Mouse (Mus musculus) cerebellum, postnatal 25 days (tissue): ENCODE measurements around the gene Kcnn1.

ENCODE experiments used
- DNase-seq, 2 experiments: peaks; one replicate each; pipeline ENCODE4 v3.0.0; 2021; ENCODE audit warnings: mixed read lengths in 2 of 2

The Kcnn1 gene

GRCm38 (mm10) chr8:70866001-70866520, 3.0 kb upstream of the Kcnn1 start:
- no peak for DNase-seq

DNA sequence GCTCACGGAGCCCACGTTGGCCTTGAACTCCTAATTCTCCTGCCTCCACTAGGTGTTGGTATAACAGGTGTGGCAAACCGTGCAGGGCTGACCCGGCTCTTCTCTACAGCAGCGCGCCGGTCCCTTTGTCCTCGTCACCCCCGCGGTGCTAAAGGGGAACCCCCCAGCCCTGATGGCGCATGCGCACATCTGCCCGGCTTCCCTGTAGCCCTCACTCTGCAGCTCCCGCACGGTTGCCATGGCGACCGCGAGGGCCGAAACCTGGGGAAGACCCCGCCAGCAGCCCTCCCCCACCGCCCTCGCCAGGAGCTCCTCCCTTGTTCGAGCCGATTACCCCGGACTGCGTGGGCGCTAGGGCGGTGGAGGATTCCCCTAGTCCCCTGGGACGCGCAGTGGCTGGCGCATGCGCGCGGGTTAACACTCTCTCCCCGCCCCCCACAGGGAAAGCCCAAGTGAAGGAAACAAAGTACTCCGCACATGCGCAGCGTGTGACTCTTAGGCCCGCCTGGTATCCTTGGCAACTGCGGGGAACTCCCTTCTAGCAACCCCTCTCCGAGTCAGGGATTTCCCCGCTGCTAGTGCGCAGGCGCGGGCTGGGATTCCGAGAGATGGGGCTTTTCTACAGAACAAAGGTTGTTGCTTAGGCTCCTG, 2.4 kb upstream of the Kcnn1 start:
- DNase-seq, result peak; percentile 99

- DNase-seq, result peak; percentile 59 to 63
Measured at GRCm38 (mm10) chr8:70864712-70865221, 1.7 kb upstream of the Kcnn1 start.

DNA sequence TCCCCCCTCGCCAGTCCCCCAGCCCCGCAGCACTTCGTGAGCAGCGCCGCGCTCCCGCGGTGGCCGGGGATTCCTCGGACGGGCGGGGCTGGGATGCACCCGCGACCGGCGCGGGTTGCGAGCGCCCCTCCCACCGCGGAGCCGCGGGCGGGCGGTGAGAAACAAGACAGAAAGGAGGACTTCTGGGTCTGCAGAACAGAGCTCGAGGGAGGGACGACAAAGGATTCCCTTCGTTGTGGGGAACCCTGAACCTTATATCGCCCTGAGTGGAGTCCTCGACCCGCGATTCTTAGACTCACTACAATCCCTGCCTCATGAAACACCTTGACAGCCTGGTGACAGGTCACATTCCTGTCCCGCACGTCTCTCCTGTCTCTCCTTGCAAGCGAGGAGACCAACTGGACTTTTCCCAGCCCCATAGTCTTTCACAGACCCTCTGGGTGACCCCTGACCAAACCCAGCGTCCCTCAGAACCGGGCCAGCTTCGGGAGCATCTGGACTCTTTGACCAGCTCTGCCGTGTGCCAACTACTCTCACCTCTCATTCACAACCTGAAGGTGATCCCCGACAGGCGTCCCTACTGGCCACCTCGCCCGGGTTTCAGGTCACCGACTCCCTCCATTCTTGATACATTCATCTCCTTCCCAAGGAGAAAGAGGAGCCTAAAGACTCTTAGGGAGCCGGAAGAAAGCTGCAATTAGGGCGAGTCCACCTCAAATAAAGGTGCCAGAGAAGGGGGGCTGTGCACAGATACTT, 1.1 kb upstream of the Kcnn1 start:
- DNase-seq, result peak; percentile 48 to 63

GRCm38 (mm10) chr8:70857516-70857915, 5.5 kb downstream of the Kcnn1 start:
- DNase-seq, result no peak

DNA sequence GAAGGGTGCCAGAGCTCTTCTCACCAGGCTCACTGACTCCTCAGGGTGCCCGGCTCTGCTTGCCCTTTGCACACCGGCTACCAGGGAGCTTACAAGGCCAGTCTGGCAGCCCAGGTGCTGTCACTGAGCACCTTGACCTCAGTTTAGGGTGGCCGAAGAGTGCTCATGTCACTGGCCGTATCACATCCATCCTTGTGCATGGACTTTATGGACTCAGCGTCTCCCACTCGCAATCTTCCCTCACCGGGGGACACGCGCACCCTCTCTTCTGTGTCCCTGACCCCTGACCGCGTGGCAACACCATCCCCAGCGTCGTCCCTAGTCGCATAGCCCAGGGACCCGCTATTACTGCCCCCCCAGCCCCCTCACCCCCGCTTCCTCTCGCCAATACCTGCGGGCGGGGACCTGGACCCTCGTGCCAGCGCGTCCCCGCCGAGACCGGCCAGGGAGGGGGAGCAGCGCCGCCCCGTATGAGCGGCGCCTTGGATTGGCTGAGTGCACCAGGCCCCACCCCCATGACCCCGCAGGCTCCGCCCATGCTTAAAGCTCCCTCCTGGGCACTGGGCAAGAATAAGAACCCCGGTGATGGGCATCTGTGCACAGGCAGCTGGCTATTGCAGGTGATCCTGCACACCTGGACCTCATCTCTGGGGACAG, 6.4 kb downstream of the Kcnn1 start:
- DNase-seq, result peak; percentile 86 to 91

- no peak for DNase-seq
Measured at GRCm38 (mm10) chr8:70856028-70856427, 7.0 kb downstream of the Kcnn1 start.

- DNase-seq, result no peak
Measured at GRCm38 (mm10) chr8:70853863-70854262, 9.2 kb downstream of the Kcnn1 start.

GRCm38 (mm10) chr8:70852595-70853231, 10.3 kb downstream of the Kcnn1 start:
- DNase-seq, result no peak

DNA sequence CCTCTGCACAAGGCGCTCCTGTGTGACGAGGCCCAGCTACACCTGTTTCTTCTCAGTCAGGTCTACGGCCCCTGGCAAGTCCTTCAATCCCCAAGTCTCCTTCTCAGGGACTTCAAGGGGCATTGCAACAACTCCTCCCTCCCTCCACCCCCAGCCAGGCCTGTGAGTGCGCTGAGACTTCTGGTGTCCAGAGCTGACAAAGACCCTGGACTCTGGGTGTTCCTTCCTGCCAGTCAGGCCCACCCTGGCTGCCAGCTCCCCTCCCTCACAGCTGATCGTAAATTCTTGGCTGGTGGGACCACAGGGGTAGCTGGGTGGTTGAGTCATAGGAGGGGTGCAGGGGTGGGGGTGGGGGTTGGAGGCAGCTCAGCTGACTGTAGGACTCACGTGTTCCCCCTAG, 11.2 kb downstream of the Kcnn1 start:
- DNase-seq, result no peak

- no peak for DNase-seq
Measured at GRCm38 (mm10) chr8:70850947-70851346, 12.1 kb downstream of the Kcnn1 start.

- DNase-seq, result no peak
Measured at GRCm38 (mm10) chr8:70850132-70850845, 12.8 kb downstream of the Kcnn1 start.

DNA sequence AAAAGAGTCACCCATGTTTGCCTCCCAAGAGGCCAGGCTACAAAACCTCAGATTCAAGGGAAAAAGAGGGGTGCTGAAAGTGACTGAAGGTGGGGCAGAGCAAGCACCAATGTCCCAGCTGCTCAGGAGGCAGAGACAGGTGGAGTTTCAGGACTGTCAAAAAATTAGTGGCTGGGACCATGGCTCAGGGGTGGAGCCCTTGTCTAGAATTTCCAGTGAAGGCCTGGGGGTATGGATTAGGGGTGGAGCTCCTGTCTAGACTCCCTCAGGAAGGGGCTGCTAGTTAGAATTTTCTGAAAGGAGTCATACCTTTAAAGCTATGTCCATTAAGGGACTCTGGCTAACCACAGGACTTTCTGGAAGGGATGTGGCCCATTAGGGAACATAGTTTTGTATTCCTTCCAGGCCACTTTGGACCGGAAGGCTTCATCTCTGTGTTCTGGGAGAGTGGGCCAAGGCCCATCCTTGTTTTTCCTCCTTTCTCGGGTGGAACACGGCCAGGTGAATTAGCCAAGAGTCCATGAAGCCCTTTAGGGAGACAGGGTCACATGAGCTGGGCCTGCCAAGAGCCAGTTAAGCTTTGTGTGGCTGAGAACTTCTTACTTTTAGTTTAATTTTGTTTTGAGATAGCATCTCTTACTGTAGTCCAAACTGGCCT, 13.6 kb downstream of the Kcnn1 start:
- DNase-seq, result no peak

- no peak for DNase-seq
Measured at GRCm38 (mm10) chr8:70846371-70847154, 16.5 kb downstream of the Kcnn1 start.

GRCm38 (mm10) chr8:70845108-70845507, 17.9 kb downstream of the Kcnn1 start:
- DNase-seq, result peak in 1 of 2 experiments; percentile 25

GRCm38 (mm10) chr8:70844523-70844922, 18.5 kb downstream of the Kcnn1 start:
- peak; percentile 91 to 94 for DNase-seq

DNA sequence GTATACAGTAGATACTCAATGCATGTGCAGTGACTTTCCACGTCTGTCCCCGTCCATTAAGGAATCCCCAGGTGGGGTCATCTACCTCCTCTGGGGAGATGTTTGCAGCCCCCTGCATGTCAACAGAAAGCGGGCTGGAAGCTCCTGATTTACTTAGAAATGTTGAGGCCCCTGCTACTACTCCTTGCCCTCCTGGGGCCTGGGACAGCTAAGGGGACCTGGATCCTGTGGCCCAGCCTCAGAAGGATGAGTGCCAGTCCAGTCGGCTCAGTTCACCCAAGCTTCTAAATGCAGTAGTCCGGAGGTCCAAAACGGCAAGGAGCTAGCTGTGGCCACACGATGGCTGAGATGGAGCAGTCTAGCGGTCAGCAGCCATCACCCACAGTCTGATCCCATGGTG, 19.1 kb downstream of the Kcnn1 start:
- DNase-seq, result no peak

GRCm38 (mm10) chr8:70843214-70843773, 19.8 kb downstream of the Kcnn1 start:
- no peak for DNase-seq

DNA sequence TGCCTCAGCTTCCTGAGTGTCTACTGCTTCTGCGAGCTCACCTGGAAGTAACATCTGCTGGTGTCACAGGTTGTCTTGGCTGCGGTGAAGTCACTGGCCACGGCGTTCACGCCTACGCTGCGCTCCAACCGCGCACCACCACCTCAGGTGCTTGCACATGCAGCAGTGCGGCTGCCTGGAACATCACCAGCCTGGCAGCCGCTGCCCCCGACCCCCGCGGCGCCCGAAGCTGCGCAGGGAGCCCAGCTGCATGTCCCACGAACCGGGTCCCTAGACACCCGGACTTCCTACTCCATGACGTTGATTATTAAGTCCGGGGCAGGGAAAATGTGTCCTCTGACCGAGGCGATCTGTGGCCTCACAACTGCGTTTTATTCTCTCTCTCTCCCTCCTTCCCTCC, 20.6 kb downstream of the Kcnn1 start:
- no peak for DNase-seq
